Mouse (Mus musculus): ENCODE data around the gene Klf4. TPM values are rescaled to one million over a fixed set of nuclear protein-coding genes. Genes with fewer than 3 reads are reported as not detected.

The Klf4 gene
- total RNA-seq, 2 experiments from 2014 or later = 3.2 to 10.9 TPM

- ATAC-seq (replicated peaks; ENCODE audit: low FRiP score, poor library complexity, severe bottlenecking) = no peak
These were observed 4.3 kb downstream of the Klf4 start for GRCm38 (mm10) chr4:55527931-55528330.

- ATAC-seq (replicated peaks; ENCODE audit: low FRiP score, poor library complexity, severe bottlenecking) = no peak
These were observed 5.8 kb downstream of the Klf4 start for GRCm38 (mm10) chr4:55526247-55527115.

GRCm38 (mm10) chr4:55523921-55524320 is 8.3 kb downstream of the Klf4 start:
- ATAC-seq (replicated peaks; ENCODE audit: low FRiP score, poor library complexity, severe bottlenecking) = no peak

- no peak for ATAC-seq (replicated peaks; ENCODE audit: low FRiP score, poor library complexity, severe bottlenecking)
These were observed 14.8 kb downstream of the Klf4 start for GRCm38 (mm10) chr4:55517438-55517837.

- no peak for ATAC-seq (replicated peaks; ENCODE audit: low FRiP score, poor library complexity, severe bottlenecking)
These were observed 16.2 kb downstream of the Klf4 start for GRCm38 (mm10) chr4:55516048-55516447.

- no peak for ATAC-seq (replicated peaks; ENCODE audit: low FRiP score, poor library complexity, severe bottlenecking)
These were observed 17.5 kb downstream of the Klf4 start for GRCm38 (mm10) chr4:55514733-55515176.

GRCm38 (mm10) chr4:55513615-55514279 is 18.5 kb downstream of the Klf4 start:
- no peak for ATAC-seq (replicated peaks; ENCODE audit: low FRiP score, poor library complexity, severe bottlenecking)

- no peak for ATAC-seq (replicated peaks; ENCODE audit: low FRiP score, poor library complexity, severe bottlenecking)
These were observed 20.9 kb downstream of the Klf4 start for GRCm38 (mm10) chr4:55511389-55511788.

- no peak for ATAC-seq (replicated peaks; ENCODE audit: low FRiP score, poor library complexity, severe bottlenecking)
These were observed 23.6 kb downstream of the Klf4 start for GRCm38 (mm10) chr4:55508712-55509111.

- ATAC-seq (replicated peaks; ENCODE audit: low FRiP score, poor library complexity, severe bottlenecking) = no peak
These were observed 33.6 kb downstream of the Klf4 start for GRCm38 (mm10) chr4:55498621-55499020.

GRCm38 (mm10) chr4:55496416-55496815 is 35.9 kb downstream of the Klf4 start:
- no peak for ATAC-seq (replicated peaks; ENCODE audit: low FRiP score, poor library complexity, severe bottlenecking)

GRCm38 (mm10) chr4:55493261-55493660 is 39.0 kb downstream of the Klf4 start:
- no peak for ATAC-seq (replicated peaks; ENCODE audit: low FRiP score, poor library complexity, severe bottlenecking)

GRCm38 (mm10) chr4:55489328-55489727 is 42.9 kb downstream of the Klf4 start:
- ATAC-seq (replicated peaks; ENCODE audit: low FRiP score, poor library complexity, severe bottlenecking) = no peak

GRCm38 (mm10) chr4:55488604-55489003 is 43.7 kb downstream of the Klf4 start:
- no peak for ATAC-seq (replicated peaks; ENCODE audit: low FRiP score, poor library complexity, severe bottlenecking)

- ATAC-seq (replicated peaks; ENCODE audit: low FRiP score, poor library complexity, severe bottlenecking) = 0 out of 2 replicates have a peak, but pooled peaks have one; percentile 52
These were observed 51.9 kb downstream of the Klf4 start for GRCm38 (mm10) chr4:55480322-55480767.

- ATAC-seq (replicated peaks; ENCODE audit: low FRiP score, poor library complexity, severe bottlenecking) = no peak
These were observed 53.9 kb downstream of the Klf4 start for GRCm38 (mm10) chr4:55478333-55478732.

GRCm38 (mm10) chr4:55477933-55478332 is 54.3 kb downstream of the Klf4 start:
- ATAC-seq (replicated peaks; ENCODE audit: low FRiP score, poor library complexity, severe bottlenecking) = no peak

GRCm38 (mm10) chr4:55477210-55477759 is 55.0 kb downstream of the Klf4 start:
- no peak for ATAC-seq (replicated peaks; ENCODE audit: low FRiP score, poor library complexity, severe bottlenecking)

All from erythroid progenitor cell, adult 5-6 weeks (primary cell).